Mouse (Mus musculus) ES-Bruce4 (cell line): Measurements from ENCODE around the gene Pim3. TPM values are rescaled to one million over a fixed set of nuclear protein-coding genes. Genes with fewer than 3 reads are reported as not detected.

Source experiments
- H3K27ac ChIP-seq: 2 replicates; pipeline ENCODE4 v1.5.1; 2012; ENCODE audit warnings: low read length, inconsistent platforms; ENCODE audit not compliant: insufficient read depth
- H3K27me3 ChIP-seq: 2 replicates; pipeline ENCODE4 v1.6.1; 2012; ENCODE audit warnings: mild to moderate bottlenecking, low read length, inconsistent platforms; ENCODE audit not compliant: control insufficient read depth, poor library complexity, insufficient read depth, severe bottlenecking
- H3K36me3 ChIP-seq: 2 replicates; pipeline ENCODE4 v1.6.1; 2012; ENCODE audit warnings: inconsistent platforms, mild to moderate bottlenecking, low read length, moderate library complexity; ENCODE audit not compliant: control insufficient read depth, poor library complexity, insufficient read depth, severe bottlenecking
- H3K4me1 ChIP-seq: one replicate; pipeline ENCODE4 v1.8.1; 2011; ENCODE audit warnings: low read length; ENCODE audit not compliant: control insufficient read depth, insufficient read depth
- H3K4me3 ChIP-seq: 2 replicates; pipeline ENCODE4 v1.5.1; 2011; ENCODE audit warnings: low read depth, mild to moderate bottlenecking, low read length
- H3K9ac ChIP-seq: 2 replicates; pipeline ENCODE4 v1.6.1; 2012; ENCODE audit warnings: low read depth, mild to moderate bottlenecking, inconsistent platforms; ENCODE audit not compliant: poor library complexity, severe bottlenecking
- H3K9me3 ChIP-seq: replicated peaks from 2 replicates; pipeline ENCODE4 v1.6.1; 2012; ENCODE audit warnings: mild to moderate bottlenecking, low read length, inconsistent platforms; ENCODE audit not compliant: control insufficient read depth, poor library complexity, insufficient read depth, severe bottlenecking
- CTCF ChIP-seq: IDR thresholded peaks from one replicate; pipeline ENCODE4 v1.8.1; 2011; ENCODE audit warnings: low read depth, low read length
- EP300 ChIP-seq: IDR thresholded peaks from 2 replicates; pipeline ENCODE4 v1.6.1; 2011; ENCODE audit warnings: low read depth, low read length; ENCODE audit not compliant: insufficient read depth
- POLR2A ChIP-seq: IDR thresholded peaks from one replicate; pipeline ENCODE4 v1.8.1; 2011; ENCODE audit warnings: low read length; ENCODE audit not compliant: insufficient read depth
- polyA plus RNA-seq: library from polyadenylated mRNA; stranded (reverse); fragments of >200 nt; gene quantifications from 2 replicates; pipeline ENCODE4 v1.2.4, GENCODE M21; 2011; ENCODE audit warnings: low read depth; ENCODE audit not compliant: missing spikeins, insufficient read depth, insufficient read length

The Pim3 gene
- polyA plus RNA-seq, 1 experiment = 128 TPM

DNA sequence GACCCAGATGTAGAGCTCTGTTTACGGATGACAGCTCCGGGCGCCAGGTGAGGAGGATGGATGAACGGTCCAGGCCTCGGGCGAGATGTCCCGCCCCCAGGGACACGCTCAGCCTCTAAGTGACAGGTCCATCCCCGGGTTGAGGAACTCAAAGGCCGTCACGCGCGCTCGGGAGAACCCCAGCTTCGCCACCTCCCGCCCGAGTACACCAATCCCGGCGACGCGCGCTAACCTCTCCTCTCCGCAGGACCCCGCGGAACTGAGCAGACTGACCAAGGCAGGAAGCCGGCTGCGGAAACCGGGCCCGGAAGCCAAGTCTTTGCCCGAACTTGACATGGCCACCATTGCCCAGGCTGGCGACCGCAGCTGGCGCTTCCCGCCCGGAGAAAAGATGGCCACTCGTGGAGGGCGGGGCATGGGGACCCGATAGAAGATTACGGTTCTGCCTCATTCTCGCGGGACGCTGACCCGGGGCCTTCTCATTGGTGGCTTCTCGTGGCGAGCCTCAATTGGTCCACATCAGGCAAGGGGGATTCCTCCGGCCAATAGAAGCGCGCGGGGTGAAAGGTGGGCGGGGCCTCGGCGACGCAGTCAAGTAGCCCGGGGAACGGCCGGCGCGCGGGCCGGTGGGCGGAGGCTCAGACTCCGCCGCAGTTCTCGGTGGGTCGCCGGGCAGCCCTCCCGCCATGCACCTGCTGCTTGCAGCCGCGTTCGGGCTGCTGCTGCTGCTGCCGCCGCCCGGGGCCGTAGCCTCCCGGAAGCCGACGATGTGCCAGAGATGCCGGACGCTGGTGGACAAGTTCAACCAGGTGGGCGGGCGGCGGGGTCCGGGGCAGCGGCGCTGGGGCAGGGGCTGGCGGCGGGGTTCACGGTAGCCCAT lies 42.7 kb upstream of the Pim3 start, which contains the start of the genes Alg12 and Creld2:
Alg12 (minus strand) TSS at position 293 of the 880 bp plus-strand sequence.
Creld2 (plus strand) TSS at position 621 of the 880 bp plus-strand sequence.
- no peaks in the 10 kb centered on the region for H3K36me3 ChIP-seq
- H3K9me3 ChIP-seq = no peaks in the 10 kb centered on the region
- H3K4me3 ChIP-seq = peak within 1 kb of the TSS; percentile 80
- no peaks in the 10 kb centered on the region for H3K4me1 ChIP-seq
- H3K9ac ChIP-seq = peak within 1 kb of the TSS; percentile 72
- H3K27me3 ChIP-seq = no peaks in the 10 kb centered on the region
- H3K27ac ChIP-seq = no peak within 1 kb of the TSS
- TF ChIP-seq EP300 (no peak), POLR2A (peak; percentile 46), CTCF (no peak)

DNA sequence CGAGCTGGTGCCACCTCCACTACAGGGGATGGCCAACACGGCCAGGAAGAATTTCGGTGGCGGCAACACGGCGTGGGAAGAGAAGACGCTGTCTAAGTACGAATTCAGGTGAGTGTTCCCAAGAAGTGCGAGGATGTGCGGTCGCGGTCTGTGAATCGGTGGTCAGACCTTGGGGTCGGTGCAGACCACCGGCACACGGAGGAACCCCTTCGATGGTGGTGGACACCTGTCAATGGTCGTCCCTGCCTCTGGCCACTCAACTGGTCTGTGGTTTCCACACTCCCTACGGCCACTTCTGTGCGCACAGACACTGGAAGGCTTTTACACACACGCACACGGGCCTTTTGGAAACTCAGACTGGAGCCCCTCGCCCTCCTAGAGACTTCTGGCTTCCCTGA lies 42.1 kb upstream of the Pim3 start:
- peak overlapping the region; percentile 72 for H3K9ac ChIP-seq
- no peaks in the 10 kb centered on the region for H3K4me1 ChIP-seq
- peak overlapping the region; percentile 80 for H3K4me3 ChIP-seq
- no peaks in the 10 kb centered on the region; the same call in 1 of the 2 replicates for H3K36me3 ChIP-seq
- no peaks in the 10 kb centered on the region for H3K9me3 ChIP-seq
- no peak overlapping the region for H3K27ac ChIP-seq
- TF ChIP-seq POLR2A = no peak
- TF ChIP-seq EP300 = no peak
- TF ChIP-seq CTCF = no peak
- no peaks in the 10 kb centered on the region for H3K27me3 ChIP-seq

- no peak for TF ChIP-seq POLR2A
- TF ChIP-seq CTCF = no peak
- no peak for TF ChIP-seq EP300
- Histone ChIP-seq H3K4me3 (no peak overlapping the region), H3K27ac (no peak overlapping the region), H3K27me3 (no peaks in the 10 kb centered on the region), H3K9ac (no peak overlapping the region), H3K9me3 (no peaks in the 10 kb centered on the region), H3K4me1 (no peaks in the 10 kb centered on the region), H3K36me3 (peaks cover 4% of the 10 kb centered on the region; the same call in 1 of the 2 replicates)
These were observed 40.6 kb upstream of the Pim3 start for GRCm38 (mm10) chr15:88821403-88821802.

- no peak overlapping the region for H3K27ac ChIP-seq
- H3K36me3 ChIP-seq = peaks cover 4% of the 10 kb centered on the region; the same call in 1 of the 2 replicates
- H3K27me3 ChIP-seq = no peaks in the 10 kb centered on the region
- H3K4me1 ChIP-seq = no peaks in the 10 kb centered on the region
- no peak overlapping the region for H3K4me3 ChIP-seq
- H3K9me3 ChIP-seq = no peaks in the 10 kb centered on the region
- no peak for TF ChIP-seq CTCF
- TF ChIP-seq POLR2A = no peak
- TF ChIP-seq EP300 = no peak
- H3K9ac ChIP-seq = no peak overlapping the region
These were observed 39.5 kb upstream of the Pim3 start for GRCm38 (mm10) chr15:88822513-88822912.

DNA sequence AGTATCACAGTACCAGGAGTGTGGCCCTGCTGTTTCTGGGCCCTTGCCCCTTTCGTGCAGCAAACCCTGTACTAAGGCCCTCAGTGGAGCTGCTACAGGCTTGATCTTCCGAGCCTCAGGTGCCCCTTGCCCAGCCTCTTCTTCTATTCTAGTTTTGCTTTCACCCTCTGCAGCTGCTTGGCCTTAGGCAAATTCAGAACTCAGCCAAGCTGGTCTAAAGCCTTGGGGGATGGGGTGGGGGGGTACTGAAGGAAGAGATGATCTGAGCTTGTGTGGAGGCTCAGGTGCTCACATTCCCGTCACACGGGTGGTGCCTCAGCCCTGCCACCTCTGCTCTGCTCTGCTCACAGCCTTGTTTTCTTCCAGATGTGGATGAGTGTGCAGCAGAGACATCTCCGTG lies 38.6 kb upstream of the Pim3 start:
- no peaks in the 10 kb centered on the region for H3K9me3 ChIP-seq
- no peak overlapping the region for H3K4me3 ChIP-seq
- H3K36me3 ChIP-seq = peaks cover 4% of the 10 kb centered on the region; the same call in 1 of the 2 replicates
- TF ChIP-seq EP300 (no peak), POLR2A (no peak), CTCF (no peak)
- H3K27me3 ChIP-seq = no peaks in the 10 kb centered on the region
- H3K4me1 ChIP-seq = no peaks in the 10 kb centered on the region
- H3K9ac ChIP-seq = no peak overlapping the region
- H3K27ac ChIP-seq = no peak overlapping the region

- H3K4me1 ChIP-seq = no peaks in the 10 kb centered on the region
- H3K9me3 ChIP-seq = no peaks in the 10 kb centered on the region
- H3K27me3 ChIP-seq = no peaks in the 10 kb centered on the region
- TF ChIP-seq POLR2A (no peak), CTCF (no peak), EP300 (no peak)
- H3K27ac ChIP-seq = no peak overlapping the region
- peaks cover 4% of the 10 kb centered on the region; the same call in 1 of the 2 replicates for H3K36me3 ChIP-seq
- H3K4me3 ChIP-seq = no peak overlapping the region
- H3K9ac ChIP-seq = no peak overlapping the region
These were observed 34.5 kb upstream of the Pim3 start for GRCm38 (mm10) chr15:88827466-88827865.
